Mouse (Mus musculus) E14TG2a.4 (cell line): ENCODE data around the gene Pih1d2.
A peak's percentile ranks its signal among the peaks of the same experiment; 100 is the strongest.

ENCODE experiments used
- H3K27me3 ChIP-seq: 2 replicates; pipeline ENCODE4 v1.6.1; 2014; ENCODE audit warnings: low read length, control low read depth; ENCODE audit not compliant: insufficient read depth
- H3K36me3 ChIP-seq: 2 replicates; pipeline ENCODE4 v1.6.1; 2014; ENCODE audit warnings: low read length, control low read depth; ENCODE audit not compliant: insufficient read depth
- H3K4me1 ChIP-seq: replicated peaks from 2 replicates; pipeline ENCODE4 v1.6.1; 2014; ENCODE audit warnings: low read depth, low read length, control low read depth
- H3K4me3 ChIP-seq: replicated peaks from 2 replicates; pipeline ENCODE4 v1.5.1; 2014; ENCODE audit warnings: mild to moderate bottlenecking, low read length
- H3K9me3 ChIP-seq: 2 replicates; pipeline ENCODE4 v1.6.1; 2014; ENCODE audit warnings: low read length, control low read depth
- CTCF ChIP-seq: conservative IDR thresholded peaks from 2 replicates; pipeline ENCODE4 v1.5.1; 2014; ENCODE audit warnings: low read length
- NANOG ChIP-seq: IDR thresholded peaks from 2 replicates; pipeline ENCODE4 v1.6.1; 2014; ENCODE audit warnings: borderline replicate concordance, low read length, mixed read lengths
- POU5F1 ChIP-seq: IDR thresholded peaks from 2 replicates; pipeline ENCODE4 v1.6.1; 2014; ENCODE audit warnings: low read length, borderline replicate concordance

Pih1d2 gene

GRCm38 (mm10) chr9:50646826-50647370, 29.8 kb downstream of the Pih1d2 start:
- Histone ChIP-seq H3K4me3 (peak overlapping the region; percentile 29; the same call in 1 of the 2 replicates), H3K36me3 (peaks cover 68% of the 10 kb centered on the region), H3K4me1 (peaks cover 8% of the 10 kb centered on the region; the same call in 1 of the 2 replicates), H3K9me3 (no peaks in the 10 kb centered on the region), H3K27me3 (no peaks in the 10 kb centered on the region)
- TF ChIP-seq CTCF = no peak

DNA sequence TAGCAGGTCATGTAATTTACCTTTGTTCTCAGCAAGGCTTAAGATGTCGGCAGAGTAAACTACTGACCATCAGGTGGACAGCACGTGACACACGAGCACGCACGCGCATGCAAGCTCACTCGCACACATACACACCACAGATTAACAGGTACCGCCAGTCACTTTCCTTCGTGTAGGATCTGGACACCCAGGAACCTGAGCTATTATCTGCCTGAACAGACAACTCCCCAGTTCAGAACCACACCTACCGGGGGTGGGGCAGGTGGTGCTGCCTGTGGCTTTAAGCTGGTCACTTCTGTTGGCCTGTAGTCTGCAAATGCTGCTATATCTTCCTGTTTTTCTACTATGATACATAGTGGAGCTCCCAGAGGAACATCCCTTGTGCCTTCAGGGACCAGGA, 33.4 kb downstream of the Pih1d2 start:
- TF ChIP-seq NANOG (no peak), CTCF (no peak), POU5F1 (no peak)
- Histone ChIP-seq H3K4me3 (no peak overlapping the region), H3K4me1 (peaks cover 8% of the 10 kb centered on the region; the same call in 1 of the 2 replicates), H3K36me3 (peaks cover 56% of the 10 kb centered on the region), H3K27me3 (no peaks in the 10 kb centered on the region), H3K9me3 (no peaks in the 10 kb centered on the region)

GRCm38 (mm10) chr9:50658391-50658790, 41.3 kb downstream of the Pih1d2 start:
- Histone ChIP-seq H3K36me3 (peaks cover 26% of the 10 kb centered on the region), H3K4me3 (peak overlapping the region; percentile 96), H3K27me3 (no peaks in the 10 kb centered on the region), H3K4me1 (peaks cover 17% of the 10 kb centered on the region), H3K9me3 (no peaks in the 10 kb centered on the region)
- TF ChIP-seq NANOG = no peak
- no peak for TF ChIP-seq POU5F1
- TF ChIP-seq CTCF = no peak

GRCm38 (mm10) chr9:50658941-50659388, 41.8 kb downstream of the Pih1d2 start:
- H3K4me3 ChIP-seq = peak overlapping the region; percentile 96
- H3K4me1 ChIP-seq = peaks cover 17% of the 10 kb centered on the region
- peaks cover 20% of the 10 kb centered on the region for H3K36me3 ChIP-seq
- TF ChIP-seq CTCF = no peak
- H3K27me3 ChIP-seq = no peaks in the 10 kb centered on the region
- H3K9me3 ChIP-seq = no peaks in the 10 kb centered on the region

DNA sequence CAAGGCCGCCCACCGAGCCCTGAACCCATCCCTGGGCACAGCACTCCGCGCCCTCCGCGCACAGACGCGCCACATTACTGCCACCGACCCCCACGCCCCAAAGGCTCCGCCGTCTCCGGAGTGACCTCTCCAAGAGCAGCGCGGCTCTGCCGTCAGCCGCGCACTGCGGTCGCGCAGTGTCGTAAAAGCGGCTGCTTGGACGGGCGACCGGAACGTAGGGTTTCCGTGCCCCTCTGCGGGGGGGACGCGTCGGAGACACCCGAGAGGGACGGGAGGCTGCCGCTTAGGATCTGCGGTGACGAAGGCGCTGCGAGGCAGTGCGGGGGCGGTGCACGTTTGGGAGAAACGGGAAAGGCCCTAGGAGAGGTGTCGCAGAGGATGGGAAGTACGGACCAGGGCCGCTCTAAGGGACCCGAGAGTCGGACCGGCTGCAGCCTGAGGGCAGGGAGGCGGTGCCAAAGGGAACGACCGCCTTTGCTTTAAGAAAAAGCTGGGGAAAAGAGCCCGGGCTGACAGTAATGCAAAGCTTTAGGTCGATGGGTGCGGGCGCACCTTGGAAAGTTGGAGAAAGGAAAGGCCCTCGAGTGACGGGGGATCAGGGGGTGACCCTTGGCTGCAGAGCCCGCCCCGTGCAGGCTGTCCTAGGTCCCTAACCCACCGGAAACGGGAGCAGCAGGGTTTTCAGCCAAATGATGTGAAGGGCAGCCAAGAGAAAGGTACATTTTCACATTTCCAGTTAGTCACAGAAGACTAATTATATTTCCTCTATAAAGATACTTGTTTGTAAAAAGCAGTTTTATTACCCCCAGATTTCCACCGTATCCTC, 42.5 kb downstream of the Pih1d2 start, which contains the start of gene Dlat:
TSS of gene Dlat (minus strand) at position 389 of the 826 bp plus-strand sequence.
- peaks cover 17% of the 10 kb centered on the region for H3K4me1 ChIP-seq
- H3K36me3 ChIP-seq = peaks cover 20% of the 10 kb centered on the region
- H3K27me3 ChIP-seq = no peaks in the 10 kb centered on the region
- H3K4me3 ChIP-seq = peak within 1 kb of the TSS; percentile 96
- no peaks in the 10 kb centered on the region for H3K9me3 ChIP-seq
- TF ChIP-seq CTCF = no peak
- no peak for TF ChIP-seq POU5F1
- no peak for TF ChIP-seq NANOG

DNA sequence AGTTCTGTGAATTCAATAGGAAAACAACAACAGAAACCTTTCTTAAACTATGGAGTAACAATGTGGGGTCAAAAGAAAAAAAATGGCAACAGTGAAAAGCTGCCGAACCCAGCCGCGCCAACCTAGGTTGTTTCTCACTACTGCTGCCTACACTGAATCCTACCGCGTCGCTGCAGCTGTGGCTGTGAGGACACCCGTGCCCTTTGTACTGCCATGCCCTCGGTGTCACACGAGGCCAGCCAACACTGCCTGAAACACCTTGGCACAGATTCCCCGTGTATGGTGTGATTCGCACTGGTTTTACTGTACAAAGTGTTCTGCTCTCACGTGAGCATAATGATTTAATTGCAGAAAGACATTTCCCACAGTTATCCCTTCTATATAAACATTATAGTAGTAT, 43.3 kb downstream of the Pih1d2 start:
- TF ChIP-seq CTCF = no peak
- no peak for TF ChIP-seq POU5F1
- no peak for TF ChIP-seq NANOG
- Histone ChIP-seq H3K4me3 (peak overlapping the region; percentile 96), H3K36me3 (peaks cover 23% of the 10 kb centered on the region), H3K27me3 (no peaks in the 10 kb centered on the region), H3K9me3 (no peaks in the 10 kb centered on the region), H3K4me1 (peaks cover 17% of the 10 kb centered on the region)

- no peaks in the 10 kb centered on the region for H3K9me3 ChIP-seq
- no peaks in the 10 kb centered on the region for H3K27me3 ChIP-seq
- H3K4me1 ChIP-seq = peaks cover 8% of the 10 kb centered on the region; the same call in 1 of the 2 replicates
- no peak overlapping the region for H3K4me3 ChIP-seq
- H3K36me3 ChIP-seq = peaks cover 7% of the 10 kb centered on the region; the same call in 1 of the 2 replicates
- TF ChIP-seq NANOG (no peak), POU5F1 (no peak), CTCF (no peak)
Observed at GRCm38 (mm10) chr9:50664826-50665225, 47.7 kb downstream of the Pih1d2 start.

DNA sequence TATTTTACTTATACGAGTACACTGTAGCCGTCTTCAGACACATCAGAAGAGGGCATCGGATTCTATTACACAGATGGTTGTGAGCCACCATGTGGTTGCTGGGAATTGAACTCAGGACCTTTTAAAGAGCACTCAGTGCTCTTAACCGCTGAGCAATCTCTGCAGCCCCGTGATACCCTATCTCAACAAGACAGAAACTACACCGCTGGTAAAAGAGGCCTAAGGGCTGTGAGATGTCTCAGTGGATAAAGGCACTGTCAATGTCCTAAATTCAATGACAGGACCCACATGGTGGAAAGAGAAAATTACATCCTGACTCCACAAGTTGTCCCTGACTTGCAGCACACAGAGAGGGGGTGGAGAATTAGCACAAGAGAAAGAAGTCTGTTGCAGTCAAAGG, 49.3 kb downstream of the Pih1d2 start:
- H3K36me3 ChIP-seq = peaks cover 7% of the 10 kb centered on the region; the same call in 1 of the 2 replicates
- H3K27me3 ChIP-seq = no peaks in the 10 kb centered on the region
- no peaks in the 10 kb centered on the region for H3K9me3 ChIP-seq
- TF ChIP-seq POU5F1 (no peak), NANOG (no peak), CTCF (no peak)
- H3K4me3 ChIP-seq = no peak overlapping the region
- peaks cover 5% of the 10 kb centered on the region for H3K4me1 ChIP-seq
